Mouse (Mus musculus): Measurements from ENCODE around the gene Styx.

DNA sequence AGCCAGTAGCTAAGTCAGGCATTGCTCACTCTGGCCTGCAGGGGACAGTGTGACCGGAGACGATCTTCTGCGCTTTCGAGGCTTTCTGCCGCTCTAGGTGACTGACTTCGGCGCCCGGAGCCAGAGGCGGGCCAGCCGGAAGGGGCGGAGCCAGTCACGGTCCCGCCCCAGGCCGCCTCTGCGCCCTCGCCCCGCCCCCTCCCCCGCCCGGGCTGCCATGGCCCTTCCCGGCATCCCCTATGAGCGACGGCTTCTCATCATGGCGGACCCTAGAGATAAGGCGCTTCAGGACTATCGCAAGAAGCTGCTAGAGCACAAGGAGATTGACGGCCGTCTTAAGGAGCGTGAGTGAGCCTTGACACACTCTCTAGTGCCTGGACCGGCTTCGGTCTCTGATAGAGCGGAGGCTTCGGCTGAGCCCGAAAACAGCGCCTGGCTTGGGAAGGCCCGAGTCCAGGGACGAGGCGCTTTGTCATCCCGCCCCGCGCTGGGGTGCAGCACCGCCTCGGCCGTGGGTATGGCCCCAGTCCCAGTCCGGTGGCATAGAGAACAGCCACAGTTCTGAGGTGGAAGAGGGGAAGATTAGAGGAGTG lies 21.2 kb upstream of the Styx start, which contains the start of gene Psmc6:
- TF ChIP-seq CTCF (conservative IDR thresholded peaks at IDR 0.05; ENCODE audit: low read length) (peak; percentile 98), NANOG (IDR thresholded peaks at IDR 0.05; ENCODE audit: borderline replicate concordance, low read length) (no peak), POU5F1 (IDR thresholded peaks at IDR 0.05; ENCODE audit: borderline replicate concordance, low read length) (no peak)

All from E14TG2a.4 (cell line).